Mouse (Mus musculus) cerebellum, postnatal 36 days (tissue): ENCODE results near the gene Scn9a.
A peak's percentile ranks its signal among the peaks of the same experiment; 100 is the strongest.

Experiments used
- DNase-seq, 2 experiments: peaks; one replicate each; pipeline ENCODE4 v3.0.0; 2021 to 2022; ENCODE audit warnings: mixed read lengths in 2 of 2

The Scn9a gene

DNA sequence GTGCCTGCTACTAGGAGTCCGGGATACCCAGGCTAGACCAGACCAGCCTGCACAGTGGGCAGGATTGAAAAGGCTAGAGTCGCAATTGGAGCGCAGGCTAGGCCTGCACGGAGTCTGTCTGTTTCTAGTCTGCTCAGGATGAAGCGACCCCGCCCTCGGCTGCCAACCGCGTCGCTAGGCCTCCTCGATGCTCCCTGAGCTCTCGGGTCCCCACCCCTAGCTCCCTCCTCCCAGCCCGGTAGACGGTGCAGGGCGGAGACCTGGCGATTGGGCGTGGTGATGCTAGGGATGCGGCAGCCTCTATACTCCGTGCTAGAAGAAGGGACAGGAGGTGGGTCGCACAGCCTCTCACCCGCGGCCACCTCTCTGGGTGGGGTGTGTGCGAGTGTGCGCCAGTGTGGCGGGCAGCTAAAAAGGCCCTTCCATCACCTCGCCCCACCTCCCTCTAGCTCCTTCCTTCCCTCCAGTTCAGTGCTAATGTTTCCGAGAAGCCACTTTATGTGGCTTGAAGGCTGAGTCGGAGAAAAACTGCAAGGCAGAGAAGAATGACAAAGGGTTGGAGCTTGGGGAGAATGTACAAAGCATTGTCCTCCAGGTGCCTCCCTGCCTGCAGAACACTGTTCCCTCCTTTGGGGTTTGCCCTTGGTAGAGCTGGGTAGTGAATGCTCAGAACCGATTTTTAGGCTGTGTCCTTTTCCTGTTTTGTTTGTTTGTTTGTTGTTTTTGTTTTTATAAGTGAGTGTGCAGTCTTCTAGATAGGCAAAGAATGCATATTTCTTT is at the start of gene Scn9a:
TSS of gene Scn9a (minus strand) at position 383 of the 780 bp plus-strand sequence.
- peak; percentile 17 to 32 for DNase-seq

DNA sequence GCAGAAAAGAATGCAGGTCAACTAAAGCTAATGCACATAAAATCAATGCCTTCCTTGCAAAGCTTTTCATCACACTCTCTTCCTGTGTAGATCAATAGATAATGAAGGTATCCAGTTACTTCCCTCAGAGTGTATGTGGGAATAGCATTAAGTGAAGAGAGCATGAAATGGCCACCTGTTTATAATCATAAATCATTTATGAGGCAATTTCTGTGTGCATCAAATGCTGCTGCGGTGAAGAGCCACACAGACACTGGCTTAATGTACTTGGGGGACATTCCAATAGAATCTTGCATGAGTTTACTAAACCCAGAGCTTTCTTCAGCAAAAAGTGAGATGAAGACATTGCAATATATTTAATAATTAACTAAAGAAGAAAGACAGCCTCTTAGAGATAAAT is 27.2 kb upstream of the Scn9a start:
- DNase-seq = no peak

DNA sequence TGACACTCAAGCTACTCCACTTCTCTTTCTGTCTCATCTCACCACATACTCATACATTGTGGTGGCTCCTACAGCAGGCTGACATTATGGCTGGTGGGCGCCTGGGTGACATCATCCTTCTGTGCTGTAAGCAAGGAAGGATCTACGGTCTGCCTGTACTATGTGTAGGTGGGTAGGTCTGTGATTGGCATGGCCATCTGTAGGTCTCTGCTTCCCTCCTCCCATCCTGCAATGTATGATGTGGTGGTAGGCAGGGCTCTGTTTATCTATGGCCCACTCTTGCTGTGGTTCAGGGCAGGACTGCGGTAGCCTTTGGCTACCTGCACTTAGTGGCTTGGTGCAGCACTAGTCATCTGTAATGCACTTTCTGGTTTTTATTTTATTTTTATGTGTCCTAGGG is 21.7 kb upstream of the Scn9a start:
- no peak for DNase-seq

DNA sequence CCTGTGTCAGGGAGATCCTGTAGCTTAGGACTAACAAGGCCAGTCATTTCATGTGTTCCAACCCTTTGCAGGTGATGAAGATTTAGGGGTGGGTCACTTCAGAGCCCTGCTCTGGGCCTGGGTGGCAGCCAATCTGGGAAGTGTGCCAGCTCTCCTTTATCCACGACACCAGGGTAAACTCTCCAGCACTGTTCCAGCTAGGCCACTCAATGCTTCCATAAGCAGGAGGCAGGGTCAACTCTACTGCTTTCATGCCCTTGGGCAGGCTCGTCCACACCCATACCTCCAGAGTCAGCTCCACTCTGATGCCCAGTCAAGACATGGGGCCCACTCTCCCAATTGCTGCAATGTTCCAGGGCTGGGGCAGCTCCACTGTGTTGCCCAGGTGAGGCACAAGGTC is 20.7 kb upstream of the Scn9a start:
- no peak for DNase-seq

DNA sequence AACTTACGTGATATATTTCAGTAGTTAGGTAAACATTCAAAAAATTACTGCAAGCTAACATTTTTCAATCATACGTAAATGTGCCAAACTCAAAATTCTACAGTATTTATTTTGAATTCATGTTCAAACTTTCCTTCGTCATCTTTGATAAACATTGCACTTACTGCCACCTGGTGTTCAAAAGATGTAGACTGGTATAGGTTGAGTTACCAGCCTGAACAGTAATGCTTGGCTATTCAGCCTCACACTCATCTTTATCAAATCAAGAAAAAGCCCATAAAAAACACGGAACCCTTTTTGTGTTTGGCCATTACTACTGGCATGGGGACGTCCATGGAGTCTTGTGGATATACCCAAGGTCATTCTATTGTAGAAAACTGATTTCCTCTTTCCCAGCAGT is 9.6 kb upstream of the Scn9a start:
- DNase-seq = peak in 1 of 2 experiments; percentile 23

DNA sequence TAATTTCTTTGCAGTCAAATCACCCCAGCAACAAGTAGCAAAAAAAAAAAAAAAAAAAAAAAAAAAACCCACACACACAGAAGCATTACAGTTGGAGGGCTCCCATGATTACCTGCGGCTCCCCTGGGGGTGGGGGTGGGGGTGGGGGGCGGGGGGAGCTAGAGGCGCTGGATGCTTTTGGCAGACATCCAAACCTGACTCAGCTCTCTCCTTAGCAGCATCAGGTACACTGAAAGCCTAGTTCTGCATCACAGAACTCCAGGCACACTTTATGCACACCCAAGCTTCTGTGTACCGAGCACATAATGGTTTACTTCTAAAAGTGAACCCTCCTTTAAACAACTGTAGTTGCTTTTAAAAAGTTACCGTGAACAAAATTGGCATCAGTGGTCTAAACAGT is 2.0 kb downstream of the Scn9a start:
- no peak for DNase-seq

DNA sequence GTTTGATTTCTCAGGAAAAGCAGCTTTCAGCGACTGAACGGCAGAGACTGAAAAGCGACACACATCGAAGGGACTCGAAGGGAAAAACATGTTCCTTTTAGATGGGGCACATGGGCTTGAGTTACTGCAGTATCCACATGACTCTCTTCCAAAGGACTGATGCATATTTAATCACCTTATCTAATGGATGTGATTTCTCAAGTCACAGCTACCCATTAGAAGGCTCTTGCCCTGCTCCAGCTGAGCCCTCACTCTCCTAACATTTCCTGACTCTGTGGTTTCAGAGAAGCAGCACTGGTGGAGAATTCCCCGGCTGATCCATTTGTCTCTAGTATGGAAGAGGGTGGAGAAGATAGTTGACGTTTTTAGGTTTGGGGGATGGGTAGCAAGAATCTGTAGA is 23.7 kb downstream of the Scn9a start:
- DNase-seq = no peak

DNA sequence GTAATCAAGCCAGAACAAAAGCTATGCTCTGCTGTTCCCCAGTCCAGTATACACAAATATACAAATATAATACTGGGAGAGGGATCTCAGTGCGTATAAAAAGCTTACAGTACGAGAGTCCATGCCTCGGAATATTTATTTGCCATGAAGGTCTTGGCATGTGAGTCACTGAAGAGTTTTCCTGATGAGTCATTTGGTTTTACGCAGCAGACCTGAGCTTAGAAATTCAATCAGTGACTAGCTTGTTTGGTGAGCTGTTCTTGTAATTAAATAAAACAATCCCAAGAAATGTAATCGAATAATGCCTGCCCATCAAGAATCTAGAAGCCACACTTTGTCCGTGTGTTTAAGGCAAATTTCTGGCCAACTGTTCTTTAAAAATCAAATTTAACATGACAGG is 37.4 kb downstream of the Scn9a start:
- no peak for DNase-seq

DNA sequence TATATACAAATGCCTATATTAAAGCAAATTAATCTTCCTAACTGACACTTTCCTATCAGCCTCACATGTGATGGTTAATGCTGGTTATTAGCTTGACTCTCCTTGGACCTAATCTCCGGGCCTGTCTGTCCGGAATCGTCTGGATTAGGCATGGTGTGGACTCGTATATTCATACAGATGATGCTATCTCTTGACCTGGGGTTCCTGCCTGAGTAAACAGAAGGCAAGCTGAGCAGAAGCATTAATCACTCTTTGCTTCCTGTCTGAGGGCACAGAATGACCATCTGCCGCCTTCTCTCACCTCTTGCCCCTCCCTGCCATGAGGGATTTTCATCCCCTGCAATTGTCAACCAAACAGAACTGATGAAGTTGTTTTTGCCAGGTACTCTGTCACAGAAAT is 38.6 kb downstream of the Scn9a start:
- DNase-seq = no peak

DNA sequence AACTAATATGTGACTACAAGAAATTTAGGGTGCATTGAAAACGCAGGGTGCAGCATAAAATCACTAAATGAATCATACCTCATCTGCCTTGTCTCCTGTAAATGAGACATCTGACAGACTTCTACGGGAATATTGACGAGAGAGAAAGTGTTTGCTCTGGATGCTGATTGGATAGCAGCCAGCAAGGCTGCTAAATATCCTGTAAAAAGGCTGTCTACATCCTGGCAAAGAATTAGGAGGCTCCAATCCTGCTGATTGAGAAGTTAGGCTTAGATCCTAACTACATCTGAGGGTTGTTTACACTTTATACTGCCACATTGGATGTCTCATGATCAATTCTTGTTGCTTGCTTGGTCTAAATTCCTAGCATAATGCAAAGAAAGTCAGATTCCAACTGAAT is 44.6 kb downstream of the Scn9a start:
- DNase-seq = no peak

DNA sequence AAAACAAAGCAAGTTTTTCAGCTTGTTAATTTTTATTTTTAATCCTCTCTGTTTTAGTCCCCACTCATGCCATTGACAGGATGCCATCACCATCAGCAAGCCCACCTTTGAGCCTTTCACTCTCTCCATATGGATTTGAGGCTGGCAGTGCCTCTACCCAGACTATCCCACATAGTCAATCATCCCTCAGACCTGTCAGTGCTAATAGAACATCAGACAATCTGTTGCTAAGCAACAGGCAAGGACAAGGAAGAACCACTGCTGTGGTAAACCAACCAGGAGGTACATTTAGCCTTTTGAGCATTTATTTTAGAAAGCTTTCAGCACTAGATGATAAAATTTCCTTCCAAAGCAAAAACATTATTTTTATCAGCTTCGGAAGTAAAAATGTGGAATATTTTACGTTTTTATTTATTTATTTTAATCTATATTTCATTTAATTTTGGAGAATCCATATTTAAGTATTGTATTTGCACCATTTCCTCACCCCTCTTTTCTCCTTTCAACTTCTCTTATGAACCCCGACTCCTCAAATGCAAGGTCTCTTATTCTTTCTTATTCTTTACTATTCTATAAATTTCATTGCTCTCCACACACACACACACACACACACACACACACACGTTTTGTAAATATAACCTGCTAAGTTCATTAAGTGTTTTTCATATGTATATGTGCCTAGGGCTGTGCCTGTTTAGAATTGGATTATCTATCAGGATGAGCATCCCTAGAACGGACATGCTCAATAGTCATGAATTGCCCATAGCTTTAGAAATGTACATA is 54.5 kb downstream of the Scn9a start:
- DNase-seq = no peak

DNA sequence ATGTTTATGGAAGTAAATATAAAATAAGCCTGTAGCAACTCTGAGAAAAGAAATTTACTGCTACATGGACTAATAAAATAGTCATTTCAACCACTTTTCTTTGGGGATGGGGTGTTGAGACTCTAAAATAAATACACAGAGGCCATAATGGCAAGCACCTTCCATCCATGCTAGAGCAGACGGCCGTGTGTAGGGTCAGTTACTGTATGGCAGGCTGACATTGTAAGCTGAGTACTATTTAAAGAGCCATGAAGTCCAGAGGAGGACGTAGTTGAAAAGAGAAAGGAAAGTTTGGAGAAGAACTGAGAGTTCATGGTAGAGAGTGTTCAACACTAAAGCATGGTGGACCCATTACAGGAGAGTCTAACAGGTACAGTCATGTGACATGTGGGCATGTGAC is 86.5 kb downstream of the Scn9a start:
- no peak for DNase-seq

DNA sequence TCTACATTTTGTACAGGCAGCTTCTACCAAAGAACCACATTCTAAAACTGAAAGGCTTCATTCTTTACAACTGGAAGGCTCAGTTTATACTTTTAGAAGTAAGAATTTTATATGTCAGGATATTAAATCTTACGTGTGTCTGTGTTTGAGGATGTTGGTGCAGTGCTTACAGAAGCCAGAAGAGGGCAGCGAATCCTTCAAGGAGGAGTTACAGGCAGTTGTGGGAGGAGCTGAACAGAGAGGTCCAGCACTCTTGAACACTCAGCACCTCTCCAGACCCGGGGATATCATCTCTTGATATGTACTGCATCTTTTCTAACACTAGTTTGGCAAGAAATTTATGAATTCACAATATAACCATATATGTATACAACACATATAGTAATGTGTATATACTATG is 114.8 kb downstream of the Scn9a start:
- no peak for DNase-seq

DNA sequence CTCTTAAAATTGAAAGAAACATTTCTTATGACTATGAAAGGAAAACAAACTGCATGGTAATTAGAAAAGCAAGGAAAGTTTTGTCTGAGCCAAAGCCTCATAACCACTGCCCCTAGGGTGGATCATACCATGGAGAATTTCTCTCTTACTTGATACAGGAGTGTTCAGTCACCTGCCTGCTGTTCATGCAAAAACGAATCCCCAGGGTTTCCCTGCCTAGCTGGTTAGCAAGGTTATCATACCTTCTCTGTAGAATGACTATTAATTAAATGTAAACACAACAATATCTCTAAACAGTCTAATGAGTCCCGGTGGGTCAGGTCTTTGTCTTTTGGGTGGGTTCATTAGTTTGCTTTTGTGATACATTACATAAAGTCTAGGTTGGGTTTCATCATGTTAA is 123.3 kb downstream of the Scn9a start:
- DNase-seq = no peak

DNA sequence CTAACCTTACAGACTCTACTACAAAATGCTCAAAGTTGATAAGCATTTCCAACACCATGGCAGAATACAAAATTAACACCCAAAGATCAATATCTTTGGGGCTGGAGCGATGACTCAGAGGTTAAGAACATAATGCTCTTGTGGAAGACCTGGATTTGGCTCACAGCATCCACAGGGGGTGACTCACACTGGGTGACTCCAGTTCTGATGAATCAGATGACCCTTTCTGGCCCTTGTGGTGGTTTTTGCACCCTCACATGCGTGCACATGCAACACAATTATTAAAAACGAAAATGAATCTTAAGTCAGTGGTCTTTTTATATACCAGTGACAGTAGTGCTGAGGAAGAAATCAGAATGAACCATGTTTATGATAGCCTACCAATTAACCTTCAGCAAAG is 126.7 kb downstream of the Scn9a start:
- no peak for DNase-seq

DNA sequence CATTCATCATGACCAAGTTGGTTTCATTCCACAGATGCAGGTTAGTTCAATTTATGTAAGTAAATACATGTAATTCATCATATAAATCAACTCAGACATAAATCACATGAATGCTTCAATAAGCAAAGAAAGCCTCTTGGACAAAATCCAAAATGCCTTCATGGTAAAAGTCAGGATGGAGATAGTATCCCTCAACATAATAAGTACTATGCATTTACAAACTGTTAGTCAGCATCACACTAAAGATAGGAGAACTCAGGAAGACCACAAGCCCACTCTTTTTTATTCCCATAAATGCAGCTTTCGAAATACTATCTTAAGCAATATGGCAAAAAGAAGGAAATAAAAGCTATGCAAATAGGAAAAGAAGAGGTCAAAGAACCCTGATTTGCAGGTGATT is 127.1 kb downstream of the Scn9a start:
- DNase-seq = no peak

DNA sequence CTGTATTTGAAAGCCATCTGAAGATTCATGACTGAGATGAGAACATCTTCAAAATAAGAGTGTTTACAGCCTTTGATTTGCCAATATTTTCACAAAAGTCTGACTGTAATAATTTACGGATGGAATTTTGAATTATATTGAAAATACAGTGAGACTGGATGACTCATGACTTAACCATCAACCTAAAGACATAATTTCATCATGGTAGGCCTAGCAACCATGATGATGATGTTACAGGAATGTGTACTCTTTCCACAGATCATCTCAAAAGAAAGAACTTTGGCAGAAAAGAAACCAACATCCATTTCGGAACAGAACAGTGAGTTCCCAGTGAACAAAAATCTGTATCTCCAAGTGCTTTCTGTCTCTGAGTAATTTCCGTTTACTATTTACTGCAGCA is 132.6 kb downstream of the Scn9a start:
- no peak for DNase-seq

DNA sequence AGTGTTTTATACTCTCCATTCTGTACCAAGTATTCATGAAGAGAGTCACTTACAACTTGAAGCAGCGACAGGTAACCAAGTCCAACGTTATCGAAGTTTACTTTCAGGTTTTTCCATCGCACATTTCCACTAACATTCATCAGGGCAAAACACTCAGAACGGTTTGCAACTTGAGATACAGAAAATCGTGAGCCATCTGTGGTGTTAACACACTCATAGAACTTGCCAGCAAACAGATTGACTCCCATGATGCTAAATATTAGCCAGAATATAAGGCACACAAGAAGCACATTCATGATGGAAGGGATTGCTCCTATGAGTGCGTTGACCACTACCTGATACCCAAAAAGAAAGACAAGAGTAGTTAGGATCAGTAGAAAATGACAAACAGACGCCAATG is 140.2 kb downstream of the Scn9a start:
- DNase-seq = no peak

DNA sequence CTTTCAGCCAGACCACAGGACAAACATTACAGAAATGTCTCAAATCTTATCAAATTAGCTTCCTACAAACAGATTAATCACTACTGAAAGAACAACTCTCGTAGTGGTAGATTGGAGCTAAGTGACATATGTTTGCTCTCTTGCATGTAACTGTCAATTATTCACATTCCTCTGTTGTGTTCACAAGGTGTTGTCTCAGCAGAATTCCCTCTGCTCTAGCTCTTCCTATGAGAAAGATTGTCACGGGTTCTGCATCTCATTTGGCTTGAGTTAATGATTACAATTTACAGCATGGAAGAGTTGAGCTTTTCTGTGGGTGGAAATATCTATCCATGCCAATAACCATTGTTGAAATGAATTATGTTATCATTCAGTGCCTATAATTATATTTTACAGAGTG is 156.4 kb downstream of the Scn9a start:
- no peak for DNase-seq

DNA sequence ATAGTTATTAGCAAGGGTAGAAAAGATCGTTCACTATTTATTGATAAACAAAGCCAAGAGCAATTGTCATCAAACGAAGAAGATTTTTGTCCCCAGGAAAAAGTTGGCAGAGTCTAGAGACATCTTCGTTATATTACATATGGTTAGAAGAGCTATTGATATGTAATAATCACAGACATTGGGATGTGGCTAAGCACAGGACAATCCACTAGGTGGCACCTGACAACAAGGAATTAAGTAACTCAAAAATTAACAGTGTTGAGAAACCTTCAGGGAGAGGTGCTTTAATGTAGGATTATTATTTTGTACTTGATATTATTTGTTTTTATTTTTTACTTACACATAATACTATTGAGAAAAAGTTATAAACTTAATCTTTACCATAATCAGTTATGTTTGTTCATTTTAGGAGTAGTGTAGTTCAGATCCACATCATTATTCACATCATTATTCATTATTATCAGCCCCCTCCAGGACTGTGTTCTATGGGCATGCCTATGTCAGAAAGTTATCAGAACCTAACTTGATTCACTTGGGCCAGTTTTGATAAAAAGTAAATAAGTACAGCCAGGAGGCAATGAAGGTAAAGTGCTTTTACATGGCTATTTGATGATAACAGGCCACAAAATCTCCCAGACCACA is 161.5 kb downstream of the Scn9a start:
- peak in 1 of 2 experiments; percentile 9 for DNase-seq

DNA sequence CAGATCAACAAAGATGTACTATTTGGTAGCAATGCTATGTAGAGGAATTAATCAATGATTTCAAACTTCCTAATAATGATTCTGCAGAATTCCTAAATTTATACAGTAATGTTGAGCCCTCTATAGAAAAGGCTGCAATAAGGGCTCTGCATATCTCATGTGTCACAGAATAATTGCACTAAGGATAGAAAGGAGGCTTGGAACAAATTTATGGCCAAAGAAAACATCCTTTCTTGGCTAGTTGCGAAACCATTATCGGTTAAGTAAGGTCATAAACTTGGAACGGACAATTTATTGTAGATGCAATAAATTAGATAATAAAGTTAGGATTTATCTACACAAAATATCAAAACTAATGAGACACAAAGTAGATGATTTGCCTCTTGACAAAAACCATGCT is 169.3 kb downstream of the Scn9a start:
- DNase-seq = no peak

DNA sequence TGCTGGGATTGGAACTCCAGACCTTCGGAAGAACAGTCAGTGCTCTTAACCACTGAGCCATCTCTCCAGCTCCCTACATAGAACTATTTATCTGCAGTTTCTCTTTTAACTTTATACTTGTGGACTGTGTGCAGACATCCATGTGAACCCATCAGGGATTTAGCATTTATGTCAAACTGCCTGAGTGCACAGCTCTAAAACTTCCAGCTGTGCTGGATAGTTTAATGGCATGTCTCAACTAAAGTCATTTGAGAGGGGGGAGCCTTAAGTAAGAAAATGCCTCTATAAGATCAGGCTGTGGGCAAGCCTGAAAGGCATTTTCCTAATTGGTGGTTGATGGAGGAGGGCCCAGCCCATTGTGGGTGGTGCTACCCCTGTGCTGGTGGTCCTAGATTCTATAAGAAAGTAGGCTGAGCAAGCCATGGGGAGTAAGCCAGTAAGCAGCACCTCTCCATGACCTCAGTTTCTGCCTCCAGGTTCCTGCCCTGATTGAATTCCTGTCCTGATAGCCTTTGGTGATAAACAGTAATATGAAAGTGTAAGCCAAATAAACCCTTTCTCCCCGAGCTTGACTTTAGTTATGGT is 169.8 kb downstream of the Scn9a start:
- no peak for DNase-seq

DNA sequence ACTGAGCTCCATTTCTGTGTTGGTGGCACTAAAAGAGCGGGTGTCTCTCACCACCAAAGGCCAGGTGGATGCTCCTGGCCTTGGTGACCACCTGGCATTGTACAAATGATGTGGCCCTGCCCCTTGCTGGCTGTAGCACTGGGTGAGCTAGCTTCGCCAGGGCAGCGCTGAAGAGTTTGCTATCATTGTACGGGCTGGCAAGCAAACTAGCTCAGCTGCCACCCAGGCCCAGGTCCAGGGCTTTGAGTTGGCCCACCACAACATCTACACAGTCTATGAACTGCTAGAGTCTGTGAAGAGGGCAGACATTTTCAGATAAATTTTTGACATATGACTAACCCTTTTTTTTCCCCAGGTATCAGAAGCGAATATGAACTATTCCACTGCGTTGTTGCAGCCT is 170.8 kb downstream of the Scn9a start:
- DNase-seq = no peak

DNA sequence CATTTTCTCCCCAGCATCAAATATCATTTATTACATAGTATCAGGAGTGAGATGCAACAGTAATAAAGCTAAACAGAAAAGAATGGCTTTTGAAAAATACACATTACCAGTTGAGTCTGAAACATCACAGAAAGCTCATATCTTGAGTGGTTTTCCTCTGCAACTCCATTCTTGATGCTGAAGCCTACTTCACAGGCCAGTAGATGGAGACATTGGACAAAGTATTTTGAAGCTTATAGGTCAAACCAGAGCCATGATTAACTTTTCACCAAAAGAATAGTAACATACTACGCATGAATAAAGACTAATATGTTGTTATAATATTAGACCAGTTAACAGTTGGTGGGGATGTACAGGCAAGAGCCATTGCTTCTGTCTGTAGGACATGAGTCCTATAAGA is 172.3 kb downstream of the Scn9a start:
- no peak for DNase-seq
